Mouse (Mus musculus): ENCODE data around the gene Rfc5.

GRCm38 (mm10) chr5:117357129-117357477, 31.7 kb downstream of the Rfc5 start, which contains the start of gene Wsb2:
- TF ChIP-seq CTCF (IDR thresholded peaks at IDR 0.05; ENCODE audit: low read depth) (no peak), EP300 (IDR thresholded peaks at IDR 0.05; ENCODE audit: low read depth) (no peak)

All from liver, postnatal 0 days (tissue).